ENCODE assay signal across 13 mouse cellular contexts in the genomic region with DNA sequence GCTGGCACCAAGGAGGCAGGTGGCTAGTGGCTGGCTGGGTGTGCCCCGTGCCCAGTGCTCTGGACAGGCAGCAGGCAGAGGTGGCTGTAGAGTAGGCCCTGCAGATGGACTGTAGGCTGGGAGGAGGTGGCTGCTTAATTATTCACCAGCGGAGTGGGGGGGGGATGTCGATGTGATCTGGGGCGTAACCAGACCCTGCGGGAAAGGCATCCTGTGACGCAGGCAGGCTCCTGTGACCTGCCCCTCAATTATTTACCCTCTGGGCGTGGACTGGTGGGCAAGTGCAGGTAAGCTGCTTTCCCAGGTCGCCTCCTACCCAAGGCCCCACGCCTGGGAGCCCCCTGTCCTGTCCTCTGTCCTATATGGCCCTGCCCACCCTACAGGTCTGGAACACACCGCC. TPM values are rescaled to one million over a fixed set of nuclear protein-coding genes. Genes with fewer than 3 reads are reported as not detected.
DNase-seq lines count a peak whose midpoint lies in the region; ATAC-seq lines count a peak whose summit lies in the region.
"Had no signal": no experiment of that assay in that cellular context is flagged by ENCODE, and none has a peak within 500 bp of the region (broad histone marks: within the 10 kb centered on the region; RNA-seq: fewer than 3 reads in every experiment).

Baiap2l2 (minus strand) TSS at position 139 of the 400 bp plus-strand sequence.

- H3K9me3 ChIP-seq in heart, embryonic 13.5 days, result no peaks in the 10 kb centered on the region
- H3K9me3 ChIP-seq in intestine, embryonic 15.5 days, result no peaks in the 10 kb centered on the region
- no peaks in the 10 kb centered on the region for H3K9me3 ChIP-seq in liver, embryonic 15.5 days (replicated peaks)
- no peaks in the 10 kb centered on the region for H3K9me3 ChIP-seq in neural tube, embryonic 15.5 days (replicated peaks)

- H3K36me3 ChIP-seq in heart, embryonic 13.5 days, result peaks cover 6% of the 10 kb centered on the region; the same call in 1 of the 2 replicates
- H3K36me3 ChIP-seq in intestine, embryonic 15.5 days, result no peaks in the 10 kb centered on the region
- H3K36me3 ChIP-seq in liver, embryonic 15.5 days (replicated peaks), result 0 out of 2 replicates have a peak, but pooled peaks cover 12% of the 10 kb centered on the region
- H3K36me3 ChIP-seq in neural tube, embryonic 15.5 days, result no peaks in the 10 kb centered on the region

- ATAC-seq in heart, embryonic 13.5 days (ENCODE audit: extremely low read depth, insufficient number of reproducible peaks, low FRiP score, low TSS enrichment), result no peak
- ATAC-seq in intestine, embryonic 15.5 days, result peak; percentile 69
- peak; percentile 25; the same call in 1 of the 2 replicates for ATAC-seq in liver, embryonic 15.5 days (ENCODE audit: insufficient read depth)
- ATAC-seq in neural tube, embryonic 15.5 days (ENCODE audit: low FRiP score), result no peak
- ATAC-seq: forebrain, embryonic 16.5 days had no signal

- H3K27me3 ChIP-seq in heart, embryonic 13.5 days (replicated peaks), result no peaks in the 10 kb centered on the region
- no peaks in the 10 kb centered on the region for H3K27me3 ChIP-seq in intestine, embryonic 15.5 days (replicated peaks)
- no peaks in the 10 kb centered on the region for H3K27me3 ChIP-seq in liver, embryonic 15.5 days
- H3K27me3 ChIP-seq in neural tube, embryonic 15.5 days (replicated peaks), result no peaks in the 10 kb centered on the region

- no peak within 1 kb of the TSS for H3K4me3 ChIP-seq in heart, embryonic 13.5 days
- H3K4me3 ChIP-seq in intestine, embryonic 15.5 days (replicated peaks), result peak within 1 kb of the TSS; percentile 27
- H3K4me3 ChIP-seq in liver, embryonic 15.5 days (replicated peaks), result peak within 1 kb of the TSS; percentile 12; the same call in 1 of the 2 replicates
- H3K4me3 ChIP-seq in neural tube, embryonic 15.5 days (replicated peaks), result no peak within 1 kb of the TSS

- intact Hi-C loops in heart, postnatal 25 days (cut with DNase I), result no loop called here

- no peak within 1 kb of the TSS for H3K27ac ChIP-seq in heart, embryonic 13.5 days (replicated peaks)
- peak within 1 kb of the TSS; percentile 68 for H3K27ac ChIP-seq in intestine, embryonic 15.5 days
- H3K27ac ChIP-seq in liver, embryonic 15.5 days (replicated peaks), result no peak within 1 kb of the TSS; the same call in 1 of the 2 replicates
- H3K27ac ChIP-seq in neural tube, embryonic 15.5 days (replicated peaks), result no peak within 1 kb of the TSS

- H3K4me1 ChIP-seq in heart, embryonic 13.5 days, result peaks cover 4% of the 10 kb centered on the region; the same call in 1 of the 2 replicates
- H3K4me1 ChIP-seq in intestine, embryonic 15.5 days (replicated peaks), result peaks cover 24% of the 10 kb centered on the region; the same call in 1 of the 2 replicates
- H3K4me1 ChIP-seq in liver, embryonic 15.5 days (replicated peaks), result peaks cover 34% of the 10 kb centered on the region
- no peaks in the 10 kb centered on the region for H3K4me1 ChIP-seq in neural tube, embryonic 15.5 days

- H3K9ac ChIP-seq in heart, embryonic 13.5 days, result no peak within 1 kb of the TSS
- peak within 1 kb of the TSS; percentile 34 for H3K9ac ChIP-seq in intestine, embryonic 15.5 days
- no peak within 1 kb of the TSS for H3K9ac ChIP-seq in liver, embryonic 15.5 days
- no peak within 1 kb of the TSS for H3K9ac ChIP-seq in neural tube, embryonic 15.5 days (replicated peaks)

- no peak within 1 kb of the TSS for H3K4me2 ChIP-seq in heart, embryonic 13.5 days
- H3K4me2 ChIP-seq in intestine, embryonic 15.5 days (replicated peaks), result peak within 1 kb of the TSS; percentile 49
- peak within 1 kb of the TSS; percentile 29; the same call in 1 of the 2 replicates for H3K4me2 ChIP-seq in liver, embryonic 15.5 days
- H3K4me2 ChIP-seq in neural tube, embryonic 15.5 days, result no peak within 1 kb of the TSS

- WGBS in heart, embryonic 13.5 days, result 70% methylated on average over 10 of the region's 10 CpGs
- 49% methylated on average over 10 of the region's 10 CpGs for WGBS in intestine, embryonic 15.5 days
- WGBS in liver, embryonic 15.5 days (ENCODE audit: insufficient replicate concordance), result 57% methylated on average over 10 of the region's 10 CpGs
- 77% methylated on average over 10 of the region's 10 CpGs for WGBS in neural tube, embryonic 15.5 days

- DNase-seq in heart, postnatal 25 days (ENCODE audit: low spot score), result no peak
- peak; percentile 83 for DNase-seq in kidney, postnatal 10 days
- DNase-seq in cerebellum, postnatal 14 days, result no peak
- DNase-seq in cerebellum, postnatal 25 days, result no peak
- DNase-seq: adrenal gland, adult 8-10 months; embryo, embryonic 11 days; thymus, postnatal 4 days had no signal

RNA-seq across cellular contexts. Expression of gene Baiap2l2, which starts in this region (rescaled TPM):
- 10.6 and 12.4 TPM in 2 replicates for polyA plus RNA-seq in heart, embryonic 13.5 days (2015; fragmentation: Nextera tagmentation; extraction: Ambion mirVana)
- 1 to 10 TPM in 1 of 2 experiments, under 1 TPM in 1; 0.78 to 2.4 TPM for total RNA-seq in heart, postnatal 25 days (2021)
- 12.3 and 14.7 TPM in 2 replicates for polyA plus RNA-seq in intestine, embryonic 15.5 days (2015; fragmentation: Nextera tagmentation; extraction: Ambion mirVana)
- 2.4 and 2.7 TPM in 2 replicates for polyA plus RNA-seq in liver, embryonic 15.5 days (2015; fragmentation: Nextera tagmentation; extraction: Ambion mirVana)
- polyA plus RNA-seq in neural tube, embryonic 15.5 days (2015; fragmentation: Nextera tagmentation; extraction: Ambion mirVana), result 2.0 and 4.0 TPM in 2 replicates
- total RNA-seq: granulocyte monocyte progenitor cell, adult 5-6 weeks had no signal

Comparison
In these comparisons a context has a peak if more than half of its experiments do, and no peak if none do; other contexts are left out.
1. ATAC-seq: peak in intestine, embryonic 15.5 days (single experiment) and liver, embryonic 15.5 days (single experiment); none in heart, embryonic 13.5 days (single experiment) and neural tube, embryonic 15.5 days (single experiment).
2. H3K4me2 ChIP-seq: peak in intestine, embryonic 15.5 days (single experiment) and liver, embryonic 15.5 days (single experiment); none in heart, embryonic 13.5 days (single experiment) and neural tube, embryonic 15.5 days (single experiment).
3. H3K4me3 ChIP-seq: peak in intestine, embryonic 15.5 days (single experiment) and liver, embryonic 15.5 days (single experiment); none in heart, embryonic 13.5 days (single experiment) and neural tube, embryonic 15.5 days (single experiment).